Mouse (Mus musculus) E14TG2a.4 (cell line): ENCODE results near the gene Ntng2.

Experiments
- CTCF ChIP-seq: conservative IDR thresholded peaks from 2 replicates; pipeline ENCODE4 v1.5.1; 2014; ENCODE audit warnings: low read length
- NANOG ChIP-seq: IDR thresholded peaks from 2 replicates; pipeline ENCODE4 v1.6.1; 2014; ENCODE audit warnings: borderline replicate concordance, low read length, mixed read lengths
- POU5F1 ChIP-seq: IDR thresholded peaks from 2 replicates; pipeline ENCODE4 v1.6.1; 2014; ENCODE audit warnings: low read length, borderline replicate concordance

DNA sequence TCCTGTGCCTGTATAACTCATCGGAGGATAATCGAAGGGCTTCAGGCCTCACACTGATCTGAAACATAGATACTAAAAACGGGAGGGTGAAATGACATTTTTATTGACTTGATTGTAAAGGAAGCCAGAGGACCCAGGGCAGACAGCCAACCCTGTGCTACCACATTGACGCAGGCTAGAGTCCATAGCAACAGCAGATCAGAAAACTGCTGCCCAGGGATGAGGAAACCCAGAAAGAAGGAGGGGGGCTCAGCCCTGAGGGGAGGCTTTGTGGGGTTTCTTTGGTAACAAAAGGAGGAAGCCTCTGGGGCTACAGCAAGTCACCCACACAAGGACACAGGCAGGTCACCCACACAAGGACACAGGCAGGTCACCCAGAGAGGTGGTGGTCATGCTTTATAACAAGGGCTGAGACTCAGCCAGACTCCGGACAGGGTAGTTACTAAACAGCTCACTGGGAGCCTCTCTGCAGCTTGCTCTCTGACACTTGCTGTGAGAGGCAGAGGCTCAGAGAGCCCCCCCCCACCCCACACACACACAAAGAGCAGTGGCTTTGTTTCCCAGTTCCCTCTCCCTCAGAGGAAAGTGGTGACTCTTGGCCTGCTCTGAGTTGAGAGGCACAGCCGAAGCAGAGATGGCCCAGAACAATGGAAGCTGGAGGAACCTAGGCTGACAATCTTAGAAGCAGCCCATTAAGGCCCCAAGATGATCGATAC lies 19.2 kb upstream of the Ntng2 start:
- TF ChIP-seq CTCF, result no peak
- no peak for TF ChIP-seq NANOG
- TF ChIP-seq POU5F1, result no peak
